Mouse (Mus musculus) E14TG2a.4 (cell line): Measurements from ENCODE around the gene Rps6kb2.

Experiments used
- CTCF ChIP-seq: conservative IDR thresholded peaks from 2 replicates; pipeline ENCODE4 v1.5.1; 2014; ENCODE audit warnings: low read length
- NANOG ChIP-seq: IDR thresholded peaks from 2 replicates; pipeline ENCODE4 v1.6.1; 2014; ENCODE audit warnings: borderline replicate concordance, low read length, mixed read lengths
- POU5F1 ChIP-seq: IDR thresholded peaks from 2 replicates; pipeline ENCODE4 v1.6.1; 2014; ENCODE audit warnings: low read length, borderline replicate concordance

GRCm38 (mm10) chr19:4122411-4123370 lies 40.5 kb downstream of the Rps6kb2 start:
- TF ChIP-seq CTCF (no peak), POU5F1 (no peak), NANOG (no peak)
